Mouse (Mus musculus): ENCODE measurements at regions not wholly inside any gene's neighbourhood (a gene's known extent, or its start where the extent isn't known, plus 50 kb on each side); places are given as distances from the start of the nearest gene placed in this dataset.

DNA sequence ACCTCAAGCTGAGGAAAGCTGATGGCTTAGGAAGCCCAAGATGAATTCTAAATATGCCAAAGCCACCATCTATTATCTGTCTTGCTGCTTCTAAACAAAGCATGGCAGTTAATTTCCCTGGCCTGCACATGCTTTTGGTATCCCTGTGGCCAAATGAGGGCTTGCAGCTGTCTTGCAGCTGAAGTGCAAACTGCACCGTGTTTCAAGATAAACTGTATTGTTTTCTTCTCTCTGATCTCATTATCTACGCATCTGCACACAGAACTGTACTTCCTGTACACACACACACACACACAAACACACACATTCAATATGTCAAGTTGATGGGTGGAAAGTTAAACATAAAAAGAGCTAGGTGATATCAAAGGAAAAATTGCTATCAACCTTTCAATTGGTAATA is 221.7 kb upstream of the Veph1 start:
- ATAC-seq (ENCODE audit: insufficient number of reproducible peaks, insufficient read depth, low FRiP score, low TSS enrichment, low read depth): no peak
- Histone ChIP-seq H3K27ac (no peak overlapping the region), H3K9me3 (peaks cover 5% of the 10 kb centered on the region; the same call in 1 of the 2 replicates), H3K27me3 (no peaks in the 10 kb centered on the region), H3K36me3 (no peaks in the 10 kb centered on the region), H3K4me1 (replicated peaks) (no peaks in the 10 kb centered on the region), H3K4me3 (replicated peaks) (no peak overlapping the region), H3K4me2 (no peak overlapping the region), H3K9ac (replicated peaks) (no peak overlapping the region)
- 48% methylated on average over 2 of the region's 2 CpGs for WGBS

DNA sequence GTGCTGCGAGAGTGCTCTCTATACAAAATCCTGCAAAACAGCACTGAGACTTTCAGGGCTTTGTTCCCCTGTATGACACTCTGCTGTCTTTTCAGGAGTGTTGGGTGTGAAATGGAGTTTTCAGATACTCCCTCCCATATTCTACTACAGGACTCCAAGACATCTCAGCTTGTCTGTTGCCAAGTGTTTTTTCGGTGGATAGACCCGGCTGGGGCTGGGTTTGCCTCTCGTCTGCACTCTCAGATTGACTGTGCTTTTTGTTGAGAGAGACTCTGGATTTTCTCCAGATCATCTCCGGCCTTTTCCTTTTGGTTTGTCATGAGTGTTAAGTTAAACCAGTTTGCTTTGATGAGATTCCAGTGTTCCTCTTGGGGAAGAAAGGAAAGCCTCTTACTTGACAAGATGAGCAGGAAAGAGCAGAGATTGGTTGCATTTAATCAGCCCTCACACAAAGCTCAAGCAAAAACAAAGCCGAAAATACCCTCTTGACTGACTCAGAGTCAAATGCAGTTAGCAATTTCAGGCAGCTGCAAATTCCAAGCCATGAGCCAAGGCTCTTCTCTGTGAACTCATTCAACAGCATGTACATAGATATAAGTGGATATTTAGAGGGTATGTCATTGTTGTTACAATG is 219.3 kb upstream of the Veph1 start:
- Histone ChIP-seq H3K27me3 (no peaks in the 10 kb centered on the region), H3K4me3 (replicated peaks) (no peak overlapping the region), H3K9ac (replicated peaks) (no peak overlapping the region), H3K27ac (0 out of 2 replicates have a peak overlapping the region, but pooled peaks have one; percentile 12), H3K4me2 (no peak overlapping the region), H3K36me3 (no peaks in the 10 kb centered on the region), H3K9me3 (peaks cover 5% of the 10 kb centered on the region; the same call in 1 of the 2 replicates), H3K4me1 (replicated peaks) (no peaks in the 10 kb centered on the region)
- no peak for ATAC-seq (ENCODE audit: insufficient number of reproducible peaks, insufficient read depth, low FRiP score, low TSS enrichment, low read depth)
- WGBS: 84% methylated on average over 6 of the region's 6 CpGs

DNA sequence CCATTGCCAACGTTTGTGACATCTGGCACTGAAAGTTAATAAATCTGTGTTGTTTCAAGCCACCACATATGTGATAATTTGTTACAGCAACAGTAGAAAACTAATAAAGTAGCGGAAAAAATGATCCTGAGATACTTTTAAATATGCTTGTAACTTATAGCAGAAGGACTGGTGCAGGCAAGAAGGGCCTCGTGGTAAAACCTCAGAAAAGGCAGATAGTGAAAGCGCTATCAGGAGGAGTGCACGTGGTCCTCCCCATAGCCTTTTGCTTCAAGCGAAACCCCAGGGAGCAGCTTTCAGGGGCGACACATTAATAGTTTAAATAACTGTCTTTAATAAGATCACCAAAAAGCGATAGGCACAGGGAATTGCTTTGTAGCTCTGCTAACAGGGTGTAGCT is 217.9 kb upstream of the Veph1 start:
- whole genome bisulfite sequencing: 72% methylated on average over 8 of the region's 8 CpGs
- Histone ChIP-seq H3K9me3 (peaks cover 5% of the 10 kb centered on the region; the same call in 1 of the 2 replicates), H3K4me2 (no peak overlapping the region), H3K27me3 (no peaks in the 10 kb centered on the region), H3K4me1 (replicated peaks) (no peaks in the 10 kb centered on the region), H3K9ac (replicated peaks) (no peak overlapping the region), H3K4me3 (replicated peaks) (no peak overlapping the region), H3K36me3 (no peaks in the 10 kb centered on the region), H3K27ac (no peak overlapping the region)
- no peak for ATAC-seq (ENCODE audit: insufficient number of reproducible peaks, insufficient read depth, low FRiP score, low TSS enrichment, low read depth)

DNA sequence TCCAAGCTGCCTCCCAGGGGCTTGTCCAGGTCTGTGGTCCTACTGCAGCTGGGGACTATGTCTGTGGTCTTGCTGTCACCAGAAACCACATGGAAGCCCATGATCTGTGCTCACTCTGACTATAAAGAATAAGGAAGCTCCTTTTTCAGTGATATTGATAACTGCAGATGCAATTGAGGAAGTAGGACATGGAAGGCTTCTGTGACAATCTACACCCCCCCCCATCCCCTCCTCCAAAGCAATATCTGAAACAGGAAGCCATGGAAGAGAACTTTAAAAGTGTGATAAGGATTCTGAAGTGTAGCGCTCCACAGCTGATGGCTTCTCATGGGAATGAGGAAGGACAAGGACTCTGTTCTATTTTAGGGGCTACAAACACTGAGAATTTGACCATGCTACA is 215.8 kb upstream of the Veph1 start:
- H3K36me3 ChIP-seq: no peaks in the 10 kb centered on the region
- no peaks in the 10 kb centered on the region for H3K27me3 ChIP-seq
- H3K4me1 ChIP-seq (replicated peaks): no peaks in the 10 kb centered on the region
- H3K9ac ChIP-seq (replicated peaks): no peak overlapping the region
- no peak overlapping the region for H3K4me2 ChIP-seq
- H3K4me3 ChIP-seq (replicated peaks): no peak overlapping the region
- no peak for ATAC-seq (ENCODE audit: insufficient number of reproducible peaks, insufficient read depth, low FRiP score, low TSS enrichment, low read depth)
- no peak overlapping the region for H3K27ac ChIP-seq
- WGBS: 100% methylated on average over 1 of the region's 1 CpGs
- H3K9me3 ChIP-seq: peaks cover 5% of the 10 kb centered on the region; the same call in 1 of the 2 replicates

DNA sequence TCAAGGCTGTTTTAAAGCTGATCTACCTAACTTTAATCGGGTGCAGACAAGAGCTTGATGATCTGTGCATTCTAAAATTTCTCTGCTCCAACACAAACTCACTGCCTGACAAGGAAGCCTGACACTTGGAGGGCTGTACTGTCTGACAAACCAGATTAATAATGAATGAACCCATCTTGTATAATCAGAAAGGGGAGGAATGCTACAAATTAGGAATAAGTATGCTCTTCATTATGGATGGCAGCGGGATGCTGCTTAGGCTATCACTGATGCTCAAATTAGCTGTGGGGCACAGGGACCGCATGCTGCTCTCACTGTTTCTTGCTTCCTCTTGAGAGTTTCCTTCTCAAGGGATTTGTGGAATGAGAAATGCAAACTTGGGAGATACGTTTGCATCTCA is 213.8 kb upstream of the Veph1 start:
- Histone ChIP-seq H3K27ac (no peak overlapping the region), H3K4me2 (no peak overlapping the region), H3K27me3 (no peaks in the 10 kb centered on the region), H3K9me3 (no peaks in the 10 kb centered on the region), H3K4me1 (replicated peaks) (peaks cover 19% of the 10 kb centered on the region), H3K9ac (replicated peaks) (no peak overlapping the region), H3K36me3 (no peaks in the 10 kb centered on the region), H3K4me3 (replicated peaks) (no peak overlapping the region)
- WGBS: 83% methylated on average over 4 of the region's 4 CpGs
- no peak for ATAC-seq (ENCODE audit: insufficient number of reproducible peaks, insufficient read depth, low FRiP score, low TSS enrichment, low read depth)

DNA sequence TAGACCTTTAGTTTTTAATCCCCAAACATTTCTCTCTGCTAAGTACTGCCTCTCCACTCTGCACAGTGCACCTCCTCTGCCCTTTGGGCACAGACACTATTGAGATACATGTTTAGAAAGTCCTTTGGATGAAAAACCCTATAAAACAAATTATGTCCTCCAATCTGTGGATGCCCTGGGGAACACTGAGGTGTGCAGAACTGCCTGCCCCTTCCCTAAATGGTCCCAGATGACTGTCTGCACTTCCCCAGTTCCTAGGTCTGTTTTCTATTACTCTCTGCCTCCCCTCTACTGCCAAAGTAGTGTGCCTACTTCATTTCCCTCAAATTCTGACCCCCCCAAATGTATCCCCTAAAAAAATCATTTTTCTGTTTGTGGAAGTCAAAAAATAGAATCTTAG is 209.5 kb upstream of the Veph1 start:
- Histone ChIP-seq H3K27me3 (no peaks in the 10 kb centered on the region), H3K36me3 (no peaks in the 10 kb centered on the region), H3K4me3 (replicated peaks) (no peak overlapping the region), H3K27ac (peak overlapping the region; percentile 35; the same call in 1 of the 2 replicates), H3K4me2 (peak overlapping the region; percentile 10; the same call in 1 of the 2 replicates), H3K9ac (replicated peaks) (no peak overlapping the region), H3K9me3 (no peaks in the 10 kb centered on the region), H3K4me1 (replicated peaks) (peaks cover 41% of the 10 kb centered on the region)
- ATAC-seq (ENCODE audit: insufficient number of reproducible peaks, insufficient read depth, low FRiP score, low TSS enrichment, low read depth): peak; percentile 47; the same call in 1 of the 2 replicates

DNA sequence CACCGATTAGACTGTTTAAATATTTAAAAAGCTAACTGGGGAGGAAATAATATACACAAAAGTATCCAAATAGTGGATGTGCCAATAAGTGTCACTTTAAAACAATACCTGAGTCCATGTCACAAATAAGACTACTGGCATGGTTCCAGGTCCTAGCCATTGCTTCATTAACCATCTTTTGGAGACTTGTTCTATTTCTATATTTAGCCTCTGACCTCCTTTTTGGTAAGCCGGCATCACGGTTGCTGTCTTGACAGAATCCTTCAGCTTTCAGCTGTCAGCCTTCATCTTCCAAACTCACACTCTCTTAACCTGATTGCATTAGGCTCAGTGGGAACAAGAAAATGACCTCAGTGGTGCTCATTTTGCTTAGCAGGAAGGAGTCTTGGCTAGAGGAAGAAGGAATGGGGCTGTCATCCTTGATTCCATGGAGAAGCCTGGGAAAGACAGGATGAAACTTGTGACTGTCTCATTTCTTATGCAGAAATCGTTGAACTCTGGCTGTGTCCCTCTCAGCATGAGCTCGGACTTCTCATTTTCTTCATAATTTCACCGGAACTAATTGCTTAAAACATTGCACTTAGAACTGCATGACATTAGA is 208.9 kb upstream of the Veph1 start:
- H3K27ac ChIP-seq: 0 out of 2 replicates have a peak overlapping the region, but pooled peaks have one; percentile 35
- WGBS: 37% methylated on average over 6 of the region's 6 CpGs
- no peak overlapping the region for H3K4me2 ChIP-seq
- H3K4me3 ChIP-seq (replicated peaks): no peak overlapping the region
- H3K9ac ChIP-seq (replicated peaks): no peak overlapping the region
- no peak for ATAC-seq (ENCODE audit: insufficient number of reproducible peaks, insufficient read depth, low FRiP score, low TSS enrichment, low read depth)
- H3K27me3 ChIP-seq: no peaks in the 10 kb centered on the region
- H3K9me3 ChIP-seq: no peaks in the 10 kb centered on the region
- H3K4me1 ChIP-seq (replicated peaks): peaks cover 41% of the 10 kb centered on the region
- no peaks in the 10 kb centered on the region for H3K36me3 ChIP-seq

DNA sequence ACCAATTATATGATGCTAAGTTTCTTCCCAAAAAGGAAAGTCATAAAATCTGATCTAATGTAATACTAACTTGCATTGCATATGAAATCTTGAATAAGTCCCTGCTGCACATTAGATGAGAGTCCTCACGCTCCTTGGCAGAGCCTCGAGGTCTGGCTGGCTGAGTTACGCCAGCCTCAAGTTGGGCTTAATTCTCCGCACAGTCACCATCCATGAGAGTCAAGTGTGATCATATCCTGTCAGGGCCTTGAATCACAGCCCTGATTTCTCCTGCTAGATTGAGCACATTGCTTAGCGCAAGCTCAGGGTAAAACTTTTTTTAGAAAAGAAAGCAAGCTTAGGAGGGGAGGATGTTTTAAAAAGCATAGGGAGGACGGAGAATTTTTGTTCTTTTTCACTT is 208.1 kb upstream of the Veph1 start:
- Histone ChIP-seq H3K27ac (no peak overlapping the region), H3K36me3 (no peaks in the 10 kb centered on the region), H3K9ac (replicated peaks) (no peak overlapping the region), H3K4me1 (replicated peaks) (peaks cover 41% of the 10 kb centered on the region), H3K9me3 (no peaks in the 10 kb centered on the region), H3K4me3 (replicated peaks) (no peak overlapping the region), H3K4me2 (no peak overlapping the region), H3K27me3 (no peaks in the 10 kb centered on the region)
- WGBS: 51% methylated on average over 6 of the region's 6 CpGs
- ATAC-seq (ENCODE audit: insufficient number of reproducible peaks, insufficient read depth, low FRiP score, low TSS enrichment, low read depth): no peak

DNA sequence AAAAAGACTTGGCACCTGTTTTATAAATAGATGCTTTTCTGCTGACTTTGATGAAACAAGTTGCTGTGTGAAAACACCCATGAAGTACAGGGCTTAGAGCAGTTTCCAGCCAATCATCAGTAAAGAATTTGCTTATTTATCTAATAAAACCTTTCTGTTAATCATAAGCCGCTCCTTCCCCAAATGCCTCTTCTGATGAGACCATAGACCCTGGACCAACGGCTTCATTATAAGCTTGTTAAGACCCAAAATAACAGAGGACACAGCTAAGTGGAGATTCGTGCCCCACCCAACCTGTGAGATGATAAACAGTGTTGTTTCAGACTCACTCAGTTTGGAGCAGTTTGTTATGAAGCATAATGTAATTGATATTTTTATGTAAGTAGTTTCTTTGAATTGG is 207.0 kb upstream of the Veph1 start:
- ATAC-seq (ENCODE audit: insufficient number of reproducible peaks, insufficient read depth, low FRiP score, low TSS enrichment, low read depth): no peak
- Histone ChIP-seq H3K9ac (replicated peaks) (no peak overlapping the region), H3K36me3 (no peaks in the 10 kb centered on the region), H3K27me3 (no peaks in the 10 kb centered on the region), H3K4me1 (replicated peaks) (peaks cover 41% of the 10 kb centered on the region), H3K27ac (no peak overlapping the region), H3K4me2 (no peak overlapping the region), H3K4me3 (replicated peaks) (no peak overlapping the region), H3K9me3 (no peaks in the 10 kb centered on the region)
- WGBS: 85% methylated on average over 3 of the region's 3 CpGs

DNA sequence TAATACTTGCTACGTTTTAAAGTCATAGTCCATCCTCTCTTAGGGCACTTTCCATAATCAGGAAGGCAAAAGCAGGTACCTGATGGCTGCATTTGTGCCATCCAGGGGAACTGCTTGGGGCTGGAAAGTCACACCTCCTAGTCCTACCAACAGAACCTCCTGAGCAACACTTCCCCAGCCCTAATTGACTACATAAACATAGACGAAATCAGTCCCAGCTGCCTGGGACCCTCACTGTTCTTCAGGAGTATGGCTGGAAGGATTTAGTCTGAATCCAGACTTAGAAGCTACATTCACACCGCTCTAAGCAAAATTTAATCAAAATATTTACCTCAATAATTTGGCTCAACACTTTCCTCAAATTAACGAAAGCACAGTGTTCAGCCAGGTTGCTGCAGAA is 205.2 kb upstream of the Veph1 start:
- Histone ChIP-seq H3K36me3 (no peaks in the 10 kb centered on the region), H3K27ac (no peak overlapping the region), H3K27me3 (no peaks in the 10 kb centered on the region), H3K9ac (replicated peaks) (no peak overlapping the region), H3K4me2 (no peak overlapping the region), H3K9me3 (no peaks in the 10 kb centered on the region), H3K4me3 (replicated peaks) (no peak overlapping the region), H3K4me1 (replicated peaks) (peaks cover 36% of the 10 kb centered on the region)
- no peak for ATAC-seq (ENCODE audit: insufficient number of reproducible peaks, insufficient read depth, low FRiP score, low TSS enrichment, low read depth)
- 44% methylated on average over 4 of the region's 4 CpGs for WGBS

DNA sequence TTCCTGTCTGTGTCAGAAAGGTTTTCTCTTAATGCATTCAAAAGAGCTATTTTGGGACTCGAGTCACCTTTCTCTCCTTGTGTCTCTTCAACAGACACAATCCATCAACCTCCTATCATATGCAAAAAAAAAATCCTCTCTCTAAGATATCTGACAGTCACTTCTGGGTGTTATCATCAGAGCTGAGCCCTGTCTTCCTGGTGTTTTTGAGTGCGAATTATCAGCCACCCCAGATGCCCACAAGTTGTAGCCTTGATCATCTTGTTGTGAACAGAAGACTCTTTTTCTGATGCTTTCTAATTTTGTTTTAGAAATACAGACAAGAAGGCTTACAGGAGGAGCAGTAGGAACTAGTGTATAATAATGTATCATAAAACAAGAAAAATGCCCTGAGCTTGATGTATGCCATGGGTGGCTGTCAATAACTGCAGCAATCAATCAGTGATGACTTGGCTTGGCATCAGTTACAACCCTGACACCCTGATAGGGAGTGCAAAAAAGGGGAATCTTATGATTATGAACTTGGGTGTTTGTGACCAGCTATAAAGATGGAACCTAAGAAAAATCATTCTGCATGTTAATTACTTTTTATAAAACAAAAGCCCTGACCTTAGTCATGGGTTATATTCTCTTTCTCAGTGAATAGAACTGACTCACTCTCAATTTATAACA is 197.9 kb upstream of the Veph1 start:
- ATAC-seq (ENCODE audit: insufficient number of reproducible peaks, insufficient read depth, low FRiP score, low TSS enrichment, low read depth): no peak
- WGBS: 71% methylated on average over 2 of the region's 2 CpGs
- Histone ChIP-seq H3K9me3 (no peaks in the 10 kb centered on the region), H3K36me3 (no peaks in the 10 kb centered on the region), H3K27ac (no peak overlapping the region), H3K4me2 (no peak overlapping the region), H3K9ac (replicated peaks) (no peak overlapping the region), H3K4me3 (replicated peaks) (no peak overlapping the region), H3K27me3 (no peaks in the 10 kb centered on the region), H3K4me1 (replicated peaks) (0 out of 2 replicates have a peak, but pooled peaks cover 5% of the 10 kb centered on the region)

All from limb, embryonic 12.5 days (tissue).